Mouse (Mus musculus): ENCODE results near the gene Pink1.

Pink1 gene

GRCm38 (mm10) chr4:138326077-138326695 lies at the start of gene Pink1:
Gene Pink1 (minus strand): TSS chr4:138326307.
- DNase-seq (ENCODE audit: low read depth, low spot score) = peak; percentile 95

GRCm38 (mm10) chr4:138375117-138375516 lies 49.0 kb upstream of the Pink1 start:
- no peak for DNase-seq (ENCODE audit: low read depth, low spot score)

- DNase-seq (ENCODE audit: low read depth, low spot score) = no peak
These were observed 44.9 kb upstream of the Pink1 start for GRCm38 (mm10) chr4:138370996-138371516.

- no peak for DNase-seq (ENCODE audit: low read depth, low spot score)
These were observed 42.6 kb upstream of the Pink1 start for GRCm38 (mm10) chr4:138368498-138369260.

- DNase-seq (ENCODE audit: low read depth, low spot score) = no peak
These were observed 41.8 kb upstream of the Pink1 start, which contains the start of gene Cda for GRCm38 (mm10) chr4:138367641-138368497. Gene Cda (minus strand): TSS chr4:138367992.

- no peak for DNase-seq (ENCODE audit: low read depth, low spot score)
These were observed 40.5 kb upstream of the Pink1 start for GRCm38 (mm10) chr4:138366561-138366960.

GRCm38 (mm10) chr4:138363511-138363910 lies 37.4 kb upstream of the Pink1 start:
- no peak for DNase-seq (ENCODE audit: low read depth, low spot score)

- DNase-seq (ENCODE audit: low read depth, low spot score) = no peak
These were observed 36.8 kb upstream of the Pink1 start for GRCm38 (mm10) chr4:138362883-138363282.

GRCm38 (mm10) chr4:138361370-138361821 lies 35.3 kb upstream of the Pink1 start:
- DNase-seq (ENCODE audit: low read depth, low spot score) = no peak

GRCm38 (mm10) chr4:138358176-138358575 lies 32.1 kb upstream of the Pink1 start:
- no peak for DNase-seq (ENCODE audit: low read depth, low spot score)

- no peak for DNase-seq (ENCODE audit: low read depth, low spot score)
These were observed 30.4 kb upstream of the Pink1 start for GRCm38 (mm10) chr4:138356551-138356950.

GRCm38 (mm10) chr4:138356141-138356540 lies 30.0 kb upstream of the Pink1 start:
- DNase-seq (ENCODE audit: low read depth, low spot score) = no peak

GRCm38 (mm10) chr4:138355496-138355895 lies 29.4 kb upstream of the Pink1 start:
- no peak for DNase-seq (ENCODE audit: low read depth, low spot score)

- no peak for DNase-seq (ENCODE audit: low read depth, low spot score)
These were observed 27.5 kb upstream of the Pink1 start for GRCm38 (mm10) chr4:138353438-138354171.

- no peak for DNase-seq (ENCODE audit: low read depth, low spot score)
These were observed 26.6 kb upstream of the Pink1 start for GRCm38 (mm10) chr4:138352692-138353091.

- peak; percentile 57 for DNase-seq (ENCODE audit: low read depth, low spot score)
These were observed 25.7 kb upstream of the Pink1 start for GRCm38 (mm10) chr4:138351821-138352220.

- no peak for DNase-seq (ENCODE audit: low read depth, low spot score)
These were observed 22.6 kb upstream of the Pink1 start for GRCm38 (mm10) chr4:138348716-138349115.

GRCm38 (mm10) chr4:138347280-138347679 lies 21.2 kb upstream of the Pink1 start:
- no peak for DNase-seq (ENCODE audit: low read depth, low spot score)

GRCm38 (mm10) chr4:138344891-138345545 lies 18.9 kb upstream of the Pink1 start:
- DNase-seq (ENCODE audit: low read depth, low spot score) = no peak

GRCm38 (mm10) chr4:138343341-138343837 lies 17.3 kb upstream of the Pink1 start:
- DNase-seq (ENCODE audit: low read depth, low spot score) = no peak
